Mouse (Mus musculus) neural tube, embryonic 10.5 days (tissue): Measurements from ENCODE around the gene Slco2a1.

Experiments
- DNase-seq: peaks from one replicate; pipeline ENCODE4 v3.0.0-alpha.2; 2017; ENCODE audit warnings: low spot score; ENCODE audit errors: extremely low spot score

Slco2a1 gene

GRCm38 (mm10) chr9:102988462-102988861, at the start of gene Slco2a1:
Slco2a1 (plus strand) TSS chr9:102988712.
- DNase-seq: no peak

DNA sequence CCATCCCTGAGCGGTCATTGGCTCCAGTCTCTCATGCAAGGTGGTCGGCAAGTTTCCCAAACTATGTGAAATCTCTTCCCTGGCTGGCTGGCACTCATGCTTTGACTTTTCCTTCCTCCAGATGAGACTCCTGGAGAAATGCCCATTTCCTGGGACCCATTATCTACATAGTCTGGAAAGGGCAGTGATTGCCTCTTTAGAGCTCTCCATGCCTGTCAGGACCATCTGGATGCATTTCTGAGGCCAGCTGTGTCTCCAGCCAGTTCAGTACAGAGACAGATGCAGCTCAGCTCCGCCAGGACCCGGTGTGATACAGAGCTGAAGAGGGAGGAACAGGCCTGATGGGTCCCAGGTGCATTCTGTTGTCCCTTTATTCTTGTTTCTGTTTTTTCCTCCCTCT, 46.3 kb upstream of the Slco2a1 start:
- no peak for DNase-seq

GRCm38 (mm10) chr9:102944891-102945290, 43.6 kb upstream of the Slco2a1 start:
- DNase-seq: no peak

GRCm38 (mm10) chr9:102946469-102947015, 42.0 kb upstream of the Slco2a1 start:
- DNase-seq: no peak

GRCm38 (mm10) chr9:102948706-102949105, 39.8 kb upstream of the Slco2a1 start:
- no peak for DNase-seq

DNA sequence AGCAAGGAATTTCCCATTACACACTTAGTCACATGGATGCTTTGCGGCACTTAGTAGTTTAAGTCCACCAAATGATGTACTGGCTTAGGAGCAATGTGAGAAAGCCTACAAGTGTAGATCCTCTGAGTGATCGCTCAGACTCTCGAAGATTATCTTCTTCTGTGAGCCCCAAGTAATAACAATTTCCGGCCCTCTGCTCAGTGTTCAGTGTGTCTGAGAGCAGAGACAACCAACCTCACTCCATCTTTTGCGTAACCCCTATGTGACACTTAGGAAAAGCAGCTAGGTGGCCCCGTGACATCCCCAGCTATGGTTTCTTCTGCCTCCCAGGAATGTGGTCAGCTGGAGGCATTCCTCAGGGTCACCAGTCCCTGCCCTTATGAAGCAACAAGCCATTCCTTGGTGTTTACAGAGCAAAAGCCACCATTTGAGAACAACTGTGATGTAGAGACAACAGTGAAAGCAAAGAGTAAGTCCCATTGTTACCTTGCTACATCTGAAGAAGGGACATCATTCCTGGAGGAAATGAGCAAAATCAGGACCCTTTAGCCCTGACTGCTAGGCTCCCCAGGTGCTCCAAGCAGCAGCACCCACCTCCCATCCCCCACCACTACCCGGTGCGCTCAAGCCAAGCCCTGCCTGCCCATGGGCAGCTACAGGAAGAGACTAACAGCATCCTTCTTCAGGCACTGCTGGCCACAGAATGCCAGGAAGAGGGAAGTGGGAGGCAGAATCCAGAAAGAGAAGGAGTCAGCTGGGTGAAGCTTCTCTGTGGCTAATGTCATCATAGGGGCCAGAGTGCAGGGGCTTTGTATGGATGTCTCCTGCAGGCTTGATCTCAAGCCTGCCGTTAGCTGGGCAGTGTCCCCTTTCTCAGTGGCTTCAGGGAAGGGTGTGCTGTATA, 37.2 kb upstream of the Slco2a1 start:
- no peak for DNase-seq

- DNase-seq: no peak
These were observed 32.6 kb upstream of the Slco2a1 start for GRCm38 (mm10) chr9:102955866-102956265.

DNA sequence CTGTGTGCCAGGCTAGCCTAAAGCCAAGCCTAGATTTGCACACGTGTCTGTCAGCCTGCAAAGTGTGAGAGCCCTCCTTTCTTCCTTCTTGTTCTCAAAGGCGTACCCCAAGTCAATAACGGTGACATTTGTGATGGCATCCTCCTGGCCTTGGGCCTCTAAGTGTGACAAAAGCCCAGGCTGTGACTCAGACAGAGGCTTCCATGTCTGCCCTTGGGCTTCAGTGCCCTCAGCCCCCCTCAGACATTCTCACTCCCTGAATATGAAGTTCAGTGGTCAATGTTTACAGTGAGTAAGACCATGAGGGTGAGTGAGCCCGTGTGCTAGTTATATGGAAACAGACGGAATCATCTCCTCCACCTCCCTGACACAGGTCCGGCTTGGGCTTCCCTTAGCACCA, 29.8 kb upstream of the Slco2a1 start:
- DNase-seq: no peak

GRCm38 (mm10) chr9:102961356-102962092, 27.0 kb upstream of the Slco2a1 start:
- DNase-seq: no peak

DNA sequence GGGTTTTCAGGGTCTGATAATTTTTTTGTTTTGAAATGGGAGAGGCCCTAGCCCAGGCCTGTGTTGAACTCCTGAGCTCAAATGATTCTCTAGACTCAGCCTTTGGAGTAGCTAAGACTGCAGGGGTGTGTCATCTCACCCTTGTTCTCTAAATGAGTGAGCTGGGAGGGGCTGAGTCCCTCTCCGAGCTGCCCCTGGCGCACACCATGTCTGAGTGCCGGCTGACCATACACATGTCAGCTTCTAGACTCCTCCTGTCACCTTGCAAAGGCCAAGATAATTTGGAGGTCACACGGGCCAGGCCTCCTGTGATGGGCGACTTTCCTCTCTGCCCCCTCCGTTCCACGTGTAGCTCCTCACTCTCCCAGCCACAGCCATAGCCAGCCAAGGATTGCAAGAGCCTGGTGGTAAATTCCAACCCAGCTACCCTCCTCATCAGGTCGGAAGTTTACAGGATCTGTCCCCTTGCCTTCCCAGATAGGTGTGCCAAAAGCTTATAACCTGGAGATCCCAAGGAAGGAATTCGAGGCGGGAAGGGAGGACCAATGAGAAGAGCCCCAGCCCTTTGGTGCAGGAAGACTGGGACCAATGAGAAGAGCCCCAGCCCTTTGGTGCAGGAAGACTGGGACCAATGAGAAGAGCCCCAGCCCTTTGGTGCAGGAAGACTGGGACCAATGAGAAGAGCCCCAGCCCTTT, 26.3 kb upstream of the Slco2a1 start:
- DNase-seq: no peak

- DNase-seq: no peak
These were observed 25.2 kb upstream of the Slco2a1 start for GRCm38 (mm10) chr9:102963321-102963720.

- DNase-seq: no peak
These were observed 23.9 kb upstream of the Slco2a1 start for GRCm38 (mm10) chr9:102964644-102965043.

- no peak for DNase-seq
These were observed 16.0 kb upstream of the Slco2a1 start for GRCm38 (mm10) chr9:102972393-102973050.

- no peak for DNase-seq
These were observed 12.6 kb upstream of the Slco2a1 start for GRCm38 (mm10) chr9:102975887-102976286.

DNA sequence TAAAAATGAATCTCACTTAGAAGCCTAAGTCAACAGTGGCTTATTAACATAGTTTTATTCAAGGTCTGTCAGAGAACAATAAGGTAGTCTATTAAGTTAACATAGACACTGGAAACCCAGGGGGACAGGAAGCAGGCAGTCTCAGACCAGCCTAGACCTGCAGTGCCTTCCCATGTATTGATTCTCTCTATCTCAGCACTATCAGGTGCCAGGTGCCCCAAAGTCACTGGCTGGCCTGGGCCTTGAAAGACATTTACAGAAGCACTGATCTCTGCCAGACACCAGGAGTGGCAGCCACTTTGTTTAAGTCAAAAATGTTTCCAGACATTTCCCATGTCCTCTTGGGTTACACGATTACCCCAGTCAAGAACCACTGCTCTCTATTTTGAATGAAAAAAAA, 11.4 kb upstream of the Slco2a1 start:
- DNase-seq: no peak

- no peak for DNase-seq
These were observed 10.6 kb upstream of the Slco2a1 start for GRCm38 (mm10) chr9:102977791-102978492.

DNA sequence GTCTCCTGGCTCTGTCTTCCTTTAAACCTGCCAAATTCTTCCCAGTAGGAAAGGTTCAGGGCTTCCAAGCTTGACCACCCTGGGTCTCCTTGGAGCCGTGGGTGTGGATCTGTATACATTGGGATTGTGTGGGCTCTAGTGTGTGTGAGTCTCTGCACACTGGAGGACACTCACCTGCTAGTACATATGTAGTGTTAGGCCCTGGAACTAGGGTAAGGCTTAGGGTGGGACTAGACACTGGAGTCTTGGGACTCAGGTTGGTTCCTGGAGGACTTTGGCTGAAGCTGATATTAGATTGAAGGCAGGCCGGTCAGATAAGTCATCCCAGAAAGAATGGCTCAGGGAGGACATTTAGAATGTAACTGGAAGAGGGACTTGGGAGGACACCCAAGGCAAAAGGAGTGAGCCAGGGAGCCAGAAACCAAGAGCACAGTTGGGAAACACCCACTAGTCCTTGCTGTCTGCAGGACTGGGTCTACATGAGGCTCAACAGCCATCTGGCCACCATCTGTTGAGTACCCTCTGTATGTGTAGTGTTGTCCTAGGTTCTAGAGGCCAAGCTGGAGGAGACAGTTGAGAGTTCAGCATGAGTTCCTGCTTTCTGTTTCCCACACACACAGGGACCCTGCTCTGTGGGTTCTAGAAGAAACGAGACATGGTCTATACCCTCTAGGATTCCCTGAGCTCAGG, 9.4 kb upstream of the Slco2a1 start:
- DNase-seq: no peak

- no peak for DNase-seq
These were observed 8.6 kb upstream of the Slco2a1 start for GRCm38 (mm10) chr9:102979956-102980355.

- DNase-seq: no peak
These were observed 8.1 kb upstream of the Slco2a1 start for GRCm38 (mm10) chr9:102980420-102980819.

DNA sequence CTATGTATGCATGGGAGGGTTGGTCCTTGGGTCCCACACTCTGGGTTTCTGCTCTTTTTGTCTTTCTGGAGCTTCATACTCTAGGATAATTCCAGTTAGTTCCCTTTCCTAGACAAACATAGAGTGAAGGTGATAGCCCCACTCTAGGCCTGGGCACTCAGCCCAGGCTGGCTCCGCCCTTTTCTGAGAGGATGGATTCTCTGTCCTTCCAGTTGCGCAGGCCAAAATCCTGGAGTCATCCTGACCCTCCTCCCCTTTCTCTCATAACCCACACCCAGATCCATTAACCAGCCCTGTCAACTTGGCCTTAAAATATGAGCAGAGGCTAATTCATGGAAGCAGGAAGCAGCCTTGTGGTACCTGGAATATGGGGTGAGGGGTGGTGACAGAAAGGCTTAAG, 6.7 kb upstream of the Slco2a1 start:
- no peak for DNase-seq
